Mouse (Mus musculus) CD4-positive helper T cell, adult 2 months (primary cell): ENCODE results near the gene Olfr472.
"Not testable (repeated sequence)": the region's sequence is repeated elsewhere in the genome, so short reads cannot be mapped to it uniquely, and the experiment has no call there.

Experiments
- DNase-seq: peaks from one replicate; pipeline ENCODE4 v3.0.0-alpha.2; 2012; ENCODE audit warnings: low read depth, missing footprints, low spot score

Olfr472 gene

DNA sequence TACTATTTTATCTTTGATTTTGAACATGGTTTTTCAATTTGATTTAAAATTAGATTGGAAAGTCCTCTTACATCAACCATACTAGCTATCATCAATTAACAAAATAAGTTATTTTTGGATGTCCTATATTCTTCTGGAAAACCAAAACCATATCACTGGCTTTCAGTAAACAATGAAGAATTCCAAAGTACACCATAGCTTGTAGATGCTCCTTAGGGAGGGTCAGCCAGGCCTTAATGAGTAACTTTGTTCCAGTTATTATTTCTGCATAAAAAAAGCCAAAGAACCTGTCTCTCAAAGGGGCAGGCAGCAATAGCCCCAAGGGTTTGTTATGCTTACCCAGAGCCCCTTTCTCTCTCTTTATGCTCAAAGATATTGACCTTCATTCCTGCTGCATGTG is at the start of gene Olfr472:
Olfr472 (plus strand) TSS at position 301 of the 400 bp plus-strand sequence.
- DNase-seq = no peak

DNA sequence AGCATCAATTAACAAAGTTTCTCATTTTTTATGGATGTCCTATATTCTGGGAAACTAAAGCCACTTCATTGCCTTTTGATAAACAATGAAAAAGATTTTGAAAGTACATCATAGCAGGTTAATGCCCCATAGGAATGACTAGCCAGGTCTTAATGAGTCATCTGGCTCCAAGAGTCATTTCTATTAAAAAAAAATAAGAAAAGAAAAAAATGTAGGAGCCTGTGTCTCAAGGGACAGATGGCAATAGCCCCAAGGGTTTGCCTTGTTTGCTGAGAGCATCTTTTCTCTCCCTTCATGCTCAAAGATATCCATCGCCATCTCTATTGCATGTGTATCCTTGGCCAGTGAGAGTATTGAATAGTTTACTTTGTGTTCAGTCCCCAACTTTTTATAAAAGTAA is 32.4 kb downstream of the Olfr472 start, which contains the start of gene Olfr473:
Olfr473 (plus strand) TSS at position 301 of the 400 bp plus-strand sequence.
- no peak for DNase-seq

DNA sequence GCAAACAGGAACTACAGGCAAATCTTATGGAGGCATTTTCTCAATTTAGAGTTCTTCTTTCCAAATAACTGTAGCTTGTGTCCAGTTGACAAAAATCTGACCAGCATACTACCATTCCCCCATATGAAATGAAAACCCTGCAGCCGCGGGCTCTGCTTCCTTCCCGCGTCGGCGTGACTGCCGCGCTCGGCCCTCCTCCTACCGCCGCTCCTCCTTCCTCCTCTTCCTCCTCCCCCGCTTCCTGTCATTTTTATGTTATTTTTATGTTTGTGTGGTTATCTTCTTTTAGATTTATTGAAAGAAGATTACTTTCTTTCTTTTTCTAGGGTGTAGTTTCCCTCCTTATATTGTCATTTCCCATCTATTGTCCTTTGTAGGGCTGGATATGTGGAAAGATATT is 54.8 kb downstream of the Olfr472 start:
- DNase-seq = not testable (repeated sequence)

DNA sequence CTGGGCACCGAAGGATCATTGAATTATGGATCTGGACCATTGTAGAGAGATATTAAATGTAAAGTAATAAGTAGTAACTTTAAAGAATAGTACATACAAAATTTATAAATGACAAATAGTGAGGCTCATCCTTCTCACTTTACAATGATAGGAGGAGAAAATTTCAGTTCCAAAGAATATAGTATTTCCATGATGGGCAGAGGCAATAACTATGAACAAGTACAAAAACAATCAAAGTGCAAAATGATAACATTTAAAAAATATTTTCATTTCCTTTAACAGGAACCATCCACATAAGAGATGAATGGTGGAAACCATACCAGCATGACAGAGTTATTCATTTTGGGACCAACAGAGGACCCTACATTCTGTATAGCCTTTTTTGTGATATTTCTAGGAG is 56.6 kb downstream of the Olfr472 start, which contains the start of gene Olfr474:
Olfr474 (plus strand) TSS at position 301 of the 400 bp plus-strand sequence.
- DNase-seq = no peak
